Mouse (Mus musculus) spleen, adult 12 weeks (tissue): ENCODE results near the gene Pcna.
"Not testable (repeated sequence)": the region's sequence is repeated elsewhere in the genome, so short reads cannot be mapped to it uniquely, and the experiment has no call there.

Experiments
- DNase-seq: peaks from one replicate; pipeline ENCODE4 v3.0.0; 2022; ENCODE audit warnings: low spot score

The Pcna gene

DNA sequence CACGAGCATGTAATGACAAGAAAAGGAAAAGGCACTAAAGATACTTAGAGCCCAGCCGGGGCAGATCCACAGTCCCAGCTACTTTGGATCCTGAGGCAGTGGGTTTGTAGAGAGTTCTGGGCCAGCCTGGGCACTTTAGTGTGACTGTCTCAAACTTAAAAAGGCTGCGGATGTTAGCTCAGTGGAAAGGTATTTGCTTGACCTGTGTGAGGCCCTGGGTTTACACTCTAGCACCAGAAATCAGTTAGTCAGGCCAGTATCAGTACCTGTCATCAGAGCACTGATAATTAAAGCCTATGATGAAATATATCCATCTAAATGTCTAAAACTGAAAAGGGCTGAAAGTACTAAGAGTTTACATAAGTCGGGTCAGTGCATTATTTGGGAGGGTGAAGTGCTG is 23.1 kb upstream of the Pcna start:
- no peak for DNase-seq

DNA sequence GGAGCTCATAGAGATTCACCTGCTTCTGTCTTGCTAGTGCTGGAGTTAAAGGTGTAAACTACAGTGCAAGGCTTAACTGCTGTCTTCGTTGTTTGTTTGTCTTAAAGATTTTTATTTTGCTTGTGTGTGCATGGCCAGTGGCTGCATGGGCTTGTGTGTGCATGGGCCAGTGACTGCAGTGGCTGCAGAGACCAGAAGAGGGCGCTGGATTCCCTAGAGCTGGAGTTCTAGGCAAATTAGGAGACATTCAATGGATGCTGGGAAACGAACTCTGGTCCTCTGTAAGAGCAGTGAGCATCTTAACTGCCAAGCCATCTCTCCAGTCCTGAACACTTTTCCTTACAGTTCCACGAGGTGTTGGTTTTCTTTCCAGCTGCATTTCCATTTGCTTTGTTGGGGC is 22.4 kb upstream of the Pcna start:
- no peak for DNase-seq

DNA sequence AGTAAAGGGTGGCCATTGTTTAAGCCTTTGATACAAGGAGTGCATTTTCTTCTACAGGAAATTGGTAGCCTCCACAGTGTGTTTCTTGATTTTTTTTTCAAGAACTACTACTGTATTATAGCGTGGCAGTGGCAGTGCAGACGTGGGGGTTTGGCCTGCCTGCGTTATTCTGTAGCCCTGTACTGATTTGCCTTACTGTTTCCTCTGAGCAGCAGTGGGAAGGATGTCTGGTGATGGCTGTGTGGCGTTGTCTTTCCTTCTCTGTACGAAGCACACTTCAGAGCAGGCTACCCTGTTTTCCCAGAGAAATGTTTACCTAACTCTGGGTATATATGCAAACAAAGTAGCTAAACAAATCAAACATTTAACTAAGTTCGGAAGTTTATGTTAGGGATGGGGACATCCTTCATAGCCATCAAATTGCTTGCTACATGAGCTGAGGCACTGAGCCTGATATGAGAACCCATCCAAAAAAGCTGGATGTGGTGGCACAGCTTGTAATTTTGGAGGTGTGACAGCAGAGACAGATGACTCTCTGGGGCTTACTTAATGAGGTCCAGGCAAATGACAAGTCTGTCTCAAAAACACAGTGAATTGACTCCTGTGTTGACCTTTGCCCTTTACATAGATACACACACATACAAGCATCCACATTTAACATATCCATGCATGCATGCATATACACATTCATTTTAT is 19.7 kb upstream of the Pcna start:
- no peak for DNase-seq

DNA sequence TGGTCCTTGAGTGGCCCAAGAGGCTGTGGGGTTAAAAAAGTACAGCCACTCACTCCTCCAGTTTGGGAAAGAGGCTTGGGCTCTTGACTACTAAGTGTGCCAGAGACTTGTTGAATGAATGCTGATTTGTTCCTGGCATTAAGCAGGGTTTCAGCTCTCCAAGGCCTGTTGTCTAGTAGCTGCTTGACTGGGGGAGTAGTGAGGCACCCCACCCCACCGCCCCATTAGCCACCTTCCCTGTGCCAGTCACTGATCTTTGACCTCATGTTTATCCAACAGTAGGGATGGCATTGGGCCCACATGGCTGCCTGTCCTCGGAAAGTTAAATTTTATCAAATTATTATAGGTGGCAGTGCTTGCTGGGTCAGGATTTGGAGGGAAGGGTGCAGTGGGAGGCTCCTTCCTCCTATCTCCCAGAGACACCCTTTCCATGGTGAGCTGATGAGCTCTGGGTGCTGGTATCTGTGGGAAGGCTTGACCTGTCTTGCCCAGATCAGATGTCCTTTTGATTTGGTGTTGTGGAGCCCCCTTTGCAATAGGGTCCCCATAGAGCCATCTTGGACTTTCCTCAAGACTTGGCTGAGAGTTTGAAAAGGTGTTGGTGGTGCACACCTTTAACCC is 17.3 kb upstream of the Pcna start:
- DNase-seq, result no peak

DNA sequence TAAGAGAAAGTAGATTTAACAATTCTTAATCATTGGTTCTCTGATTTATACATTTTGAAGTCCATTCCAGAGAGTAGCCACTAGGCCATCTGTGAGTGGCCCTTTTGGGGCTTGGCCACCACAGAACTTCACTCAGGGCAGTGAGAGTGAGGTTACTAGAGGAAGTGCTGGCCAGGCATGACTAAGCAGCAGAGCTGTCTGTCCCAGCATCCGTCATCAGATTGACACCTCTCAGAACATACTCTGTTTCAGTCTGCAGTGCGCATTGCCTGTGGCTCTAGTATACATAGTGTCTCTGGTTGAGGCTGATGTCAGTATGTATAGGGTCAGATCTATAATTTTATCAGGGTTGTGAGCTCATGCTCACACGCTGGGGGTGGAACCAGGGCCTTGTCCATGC is 16.1 kb upstream of the Pcna start:
- no peak for DNase-seq

DNA sequence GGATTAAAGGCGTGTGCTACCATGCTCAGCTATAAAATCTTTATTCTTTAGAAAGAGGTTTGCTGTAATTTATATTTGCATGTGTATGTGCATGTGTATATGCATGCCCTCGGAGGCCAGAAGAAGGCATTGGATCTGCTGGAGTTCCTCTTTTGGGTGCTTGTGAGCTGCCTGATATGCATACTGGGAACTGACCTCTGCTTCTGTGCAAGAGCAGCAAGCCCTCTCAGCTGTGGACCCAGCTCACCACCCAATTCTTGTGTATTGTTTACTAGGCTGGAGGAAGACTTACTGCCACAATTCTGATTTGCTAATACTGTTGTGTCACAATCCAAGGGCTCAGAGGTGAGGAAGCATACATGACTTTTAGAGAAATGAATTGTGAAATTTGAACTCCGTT is 13.0 kb upstream of the Pcna start:
- DNase-seq, result no peak

DNA sequence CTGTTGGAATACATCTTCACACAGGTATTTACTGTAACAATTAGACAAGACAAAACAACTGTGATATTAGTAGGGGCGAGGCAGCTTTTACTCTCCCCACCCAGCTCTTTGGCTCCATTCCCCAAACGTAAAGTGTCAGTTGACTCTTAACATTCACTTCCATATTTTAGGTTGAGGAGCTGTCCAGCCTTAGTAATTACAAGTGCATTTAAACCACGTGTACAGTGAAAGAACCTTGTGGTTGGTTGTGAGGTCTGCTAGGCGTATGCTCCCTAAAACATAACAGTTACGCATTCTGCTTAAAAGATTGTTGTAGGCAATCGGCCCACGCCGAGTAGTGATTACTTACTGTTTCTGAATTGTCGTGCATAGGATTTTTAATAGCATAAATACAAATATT is 12.1 kb upstream of the Pcna start:
- no peak for DNase-seq

DNA sequence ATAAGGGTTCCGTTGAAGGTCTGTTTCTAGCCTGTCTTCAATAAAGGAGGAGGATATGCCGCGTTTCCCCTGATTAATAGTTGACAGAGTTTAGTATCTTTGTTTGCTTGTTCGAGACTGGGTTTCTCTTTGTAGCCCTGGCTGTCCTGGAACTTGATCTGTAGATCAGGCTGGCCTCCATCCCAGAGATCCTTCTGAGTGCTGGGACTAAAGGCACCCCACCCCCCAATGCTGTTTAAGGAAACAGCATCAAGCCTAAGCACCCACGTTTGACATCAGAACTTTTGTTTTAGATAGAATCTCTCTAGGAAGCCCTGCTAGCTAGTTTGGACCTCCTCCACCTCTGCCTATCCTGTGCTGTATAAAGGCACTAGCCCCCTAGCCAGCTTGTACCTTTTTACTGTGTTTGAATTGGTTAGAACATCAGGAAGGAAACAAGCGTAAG is 11.2 kb upstream of the Pcna start:
- no peak for DNase-seq

DNA sequence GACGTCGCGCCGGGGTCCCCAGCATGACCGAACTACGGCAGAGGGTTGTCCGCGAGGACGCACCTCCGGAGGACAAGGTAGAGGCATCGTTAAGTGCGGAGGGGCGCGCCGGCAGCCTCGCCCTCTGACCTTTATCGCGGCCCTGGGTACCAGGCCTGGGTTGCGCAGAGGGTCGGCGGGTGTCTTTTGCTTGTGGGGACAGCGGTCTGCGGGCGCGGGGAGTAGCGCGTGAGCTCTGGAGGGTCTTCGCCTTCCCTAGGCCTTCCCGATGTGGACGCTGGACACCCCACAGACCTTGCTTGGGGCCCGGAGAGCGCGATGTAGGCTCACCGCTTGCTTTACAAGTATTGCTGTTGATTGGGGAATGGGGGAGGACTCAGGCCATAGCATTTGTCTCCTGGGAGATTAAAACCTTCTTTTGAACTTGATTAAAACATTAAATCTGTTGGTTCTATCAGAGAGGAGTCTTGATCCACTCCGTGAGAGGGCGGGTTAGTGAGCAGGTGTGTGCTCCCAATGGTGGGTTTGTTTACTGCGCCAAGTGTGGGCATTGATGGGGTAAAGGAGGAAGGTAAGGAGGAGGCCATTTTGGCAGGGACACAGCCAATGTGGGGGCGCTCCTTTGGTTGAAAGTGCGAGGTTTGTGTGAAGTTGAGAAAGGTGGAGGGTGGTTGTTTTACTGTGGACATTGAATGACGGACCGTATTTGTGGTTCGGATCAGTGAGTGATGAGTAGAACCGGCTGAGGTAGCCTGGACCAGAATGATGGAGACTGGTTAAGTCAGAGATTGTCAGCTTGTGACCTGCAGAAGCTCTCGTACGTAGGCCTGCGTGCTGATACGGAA is 10.5 kb upstream of the Pcna start:
- peak; percentile 34 for DNase-seq

DNA sequence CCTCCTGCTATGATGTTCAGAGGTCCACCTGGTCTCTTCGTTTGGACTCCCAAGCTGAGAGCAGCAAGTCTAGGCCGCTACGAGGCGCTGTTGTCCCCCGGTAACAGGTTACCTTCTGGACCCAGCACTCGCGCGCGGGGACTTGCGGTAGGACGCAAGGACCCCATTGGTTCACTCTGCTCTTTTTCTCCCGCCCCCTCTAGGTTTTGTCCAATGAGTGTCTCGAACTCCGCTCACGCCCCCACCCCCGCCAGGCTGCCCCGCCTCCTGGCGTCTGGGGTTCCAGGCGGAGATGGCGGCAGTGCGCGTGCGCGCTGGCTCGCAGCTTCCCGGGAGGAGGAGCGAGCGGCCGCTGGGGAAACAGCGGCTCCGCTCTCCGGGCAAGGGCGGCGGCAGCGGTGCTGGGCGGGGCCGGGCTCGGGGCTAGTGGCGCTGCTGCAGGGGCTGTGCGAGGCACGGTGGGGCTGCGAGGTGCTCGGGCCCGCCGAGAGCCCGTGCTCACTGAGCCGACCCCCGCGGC is 9.8 kb upstream of the Pcna start, which contains the start of gene Cds2:
TSS of gene Cds2 (plus strand) at position 270 of the 520 bp plus-strand sequence.
- peak; percentile 91 for DNase-seq

DNA sequence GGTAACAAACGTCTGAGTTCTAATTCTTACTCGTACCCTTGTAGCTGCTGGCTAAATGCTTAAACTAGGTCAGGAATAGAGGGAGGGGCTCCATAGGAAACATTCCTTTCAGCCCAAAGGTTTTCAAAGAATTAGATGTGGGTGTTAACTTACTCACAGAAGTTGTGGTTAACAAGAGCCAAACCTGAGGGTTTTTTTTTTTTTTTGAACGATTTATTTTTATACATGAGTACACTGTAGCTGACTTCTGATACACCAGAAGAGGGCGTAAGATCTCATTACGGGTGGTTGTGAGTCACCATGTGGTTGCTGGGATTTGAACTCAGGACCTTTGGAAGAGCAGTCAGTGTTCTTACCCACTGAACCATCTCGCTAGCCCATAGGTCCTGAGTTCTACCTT is 9.1 kb upstream of the Pcna start:
- DNase-seq, result no peak

DNA sequence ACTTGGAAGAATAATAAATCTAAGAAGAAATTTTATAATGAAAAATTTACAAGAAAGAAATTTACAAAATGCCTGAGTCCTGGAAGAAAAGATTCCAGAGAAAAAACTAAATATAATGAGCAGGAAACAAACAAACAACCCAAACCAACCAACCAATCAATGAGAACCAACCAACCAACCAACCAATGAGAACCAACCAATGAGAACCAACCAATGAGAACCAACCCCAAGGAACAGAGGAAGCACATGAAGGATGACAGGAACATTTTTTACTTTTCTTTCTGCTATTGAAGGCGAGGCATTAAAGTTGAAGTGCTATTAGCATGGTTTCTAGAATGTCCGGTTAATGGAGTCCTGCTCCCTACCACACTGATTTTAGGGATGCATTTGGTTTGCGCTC is 7.5 kb upstream of the Pcna start:
- DNase-seq, result no peak

DNA sequence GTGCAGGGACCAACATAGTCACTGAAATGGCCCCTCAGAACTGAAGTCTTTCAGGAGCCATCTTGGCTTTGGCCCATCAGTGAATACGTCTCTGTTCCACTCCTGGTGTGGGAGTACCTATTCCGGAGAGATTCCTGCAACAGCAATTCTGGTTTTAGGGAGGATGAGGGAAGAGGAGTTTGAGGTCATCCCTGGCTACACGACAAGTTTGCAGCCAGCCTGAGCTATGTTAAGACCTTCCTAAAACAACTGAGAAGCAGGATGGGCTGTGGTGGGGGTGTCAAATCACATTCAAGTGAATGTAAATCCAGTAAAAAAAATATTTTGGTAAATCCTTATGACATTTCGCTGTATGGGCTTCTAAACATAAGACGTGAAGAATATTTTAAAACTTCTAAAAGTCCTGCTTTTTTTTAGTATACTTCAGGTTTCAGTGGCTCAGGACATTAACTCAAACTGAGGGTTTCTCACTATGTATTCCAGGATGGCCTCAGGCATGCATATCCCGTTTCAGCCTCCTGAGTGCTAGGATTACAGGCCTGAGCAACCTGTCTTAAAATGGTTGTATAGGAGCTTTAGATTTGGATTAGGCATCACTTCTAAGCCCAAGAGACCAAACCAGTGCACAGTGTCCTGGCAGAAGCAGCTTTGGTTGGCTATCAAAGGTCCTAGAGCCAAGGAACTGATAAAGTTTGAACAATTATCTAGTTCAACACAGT is 4.4 kb upstream of the Pcna start:
- no peak for DNase-seq

DNA sequence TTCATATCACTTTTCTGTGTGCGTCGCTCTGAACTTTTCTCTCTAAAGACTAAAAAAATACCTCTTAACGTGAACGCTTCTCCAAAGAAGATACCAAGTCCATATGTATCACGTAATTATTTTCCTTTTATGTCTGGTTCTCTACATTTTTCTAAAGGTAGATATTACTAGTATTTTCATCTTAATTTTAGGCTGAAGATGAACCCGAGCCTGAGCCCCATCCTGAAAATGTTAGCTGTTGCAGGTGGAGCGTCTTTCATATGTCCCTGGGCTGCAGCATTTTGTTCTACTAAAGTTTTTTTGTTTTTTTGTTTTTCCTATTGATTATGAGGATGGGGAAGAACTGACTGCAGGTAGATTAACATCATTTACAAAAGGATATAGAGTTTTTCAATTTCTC is 489 bp upstream of the Pcna start:
- DNase-seq, result no peak

DNA sequence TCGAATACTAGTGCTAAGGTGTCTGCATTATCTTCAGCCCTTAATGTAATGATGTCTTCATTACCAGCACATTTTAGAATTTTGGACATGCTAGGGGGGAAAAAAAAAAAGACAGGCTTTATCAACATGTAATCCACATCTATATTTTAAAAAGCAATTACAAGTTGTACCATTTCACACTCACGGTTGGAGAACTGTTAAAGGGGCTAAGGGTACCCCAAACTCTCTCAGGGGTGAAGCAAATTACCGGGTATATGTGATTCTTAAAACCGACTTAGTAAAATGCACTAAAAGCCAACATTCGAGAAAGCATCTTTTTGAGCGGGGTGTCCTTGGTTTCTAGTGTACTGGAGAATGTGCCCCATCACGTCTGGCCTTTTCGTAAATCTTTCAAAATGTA is 1.2 kb downstream of the Pcna start:
- DNase-seq, result no peak

DNA sequence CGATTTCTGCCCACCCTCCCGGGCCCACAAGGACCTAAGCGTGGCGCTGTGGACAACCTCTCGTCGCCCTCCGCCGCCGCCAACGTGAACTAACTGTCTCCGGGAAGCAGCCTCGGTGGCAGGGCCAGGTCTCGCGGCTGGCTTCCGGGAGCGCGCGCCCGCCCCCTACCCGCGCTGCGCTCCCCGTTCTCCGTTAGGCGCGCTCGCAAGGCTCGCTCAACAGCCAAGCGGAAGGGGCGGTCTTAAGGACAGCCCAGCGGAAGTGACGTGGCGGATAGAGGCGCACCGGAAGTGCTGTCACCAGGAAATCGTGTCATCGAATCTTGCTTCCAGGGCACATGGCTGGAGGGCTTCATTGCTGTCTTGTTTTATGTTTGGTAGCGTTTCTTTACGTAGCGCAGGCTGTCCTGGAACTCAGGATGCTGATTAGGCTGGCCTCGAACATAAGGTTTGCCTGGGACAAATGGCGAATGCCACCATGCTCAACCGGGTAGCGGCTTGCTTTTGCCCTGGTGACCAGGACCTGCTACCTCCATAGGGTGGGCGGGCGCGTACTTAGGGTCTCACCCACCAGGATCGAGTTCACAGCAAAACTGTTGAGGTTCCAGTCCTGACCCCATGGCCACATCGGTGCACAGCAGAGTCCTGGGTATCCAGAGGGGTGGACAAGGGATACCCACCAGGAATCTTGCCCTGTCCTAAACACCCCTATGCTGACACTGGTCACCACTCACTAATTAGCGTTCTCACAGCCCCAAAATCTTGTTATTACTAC is 5.4 kb downstream of the Pcna start, which contains the start of gene Tmem230:
TSS of gene Tmem230 (minus strand) at position 269 of the 775 bp plus-strand sequence.
- DNase-seq, result peak; percentile 85

DNA sequence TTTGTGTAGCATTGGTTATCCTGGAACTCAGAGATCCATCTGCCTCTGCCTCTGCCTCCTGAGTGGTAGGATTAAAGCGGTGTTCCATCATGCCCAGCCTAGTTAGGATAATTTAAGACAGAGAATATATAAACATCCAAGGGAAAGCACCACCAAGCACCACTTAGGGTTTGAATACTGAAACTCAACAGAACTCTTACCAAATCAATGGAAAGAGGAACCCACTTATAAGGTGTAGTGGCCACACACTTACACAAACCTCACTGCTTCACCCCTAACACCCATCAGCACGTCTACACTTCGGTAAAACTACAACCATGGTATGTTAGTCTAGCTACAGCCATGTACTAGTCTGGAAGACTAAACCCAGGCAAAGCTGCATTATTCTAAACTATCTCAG is 9.7 kb downstream of the Pcna start:
- DNase-seq, result no peak

DNA sequence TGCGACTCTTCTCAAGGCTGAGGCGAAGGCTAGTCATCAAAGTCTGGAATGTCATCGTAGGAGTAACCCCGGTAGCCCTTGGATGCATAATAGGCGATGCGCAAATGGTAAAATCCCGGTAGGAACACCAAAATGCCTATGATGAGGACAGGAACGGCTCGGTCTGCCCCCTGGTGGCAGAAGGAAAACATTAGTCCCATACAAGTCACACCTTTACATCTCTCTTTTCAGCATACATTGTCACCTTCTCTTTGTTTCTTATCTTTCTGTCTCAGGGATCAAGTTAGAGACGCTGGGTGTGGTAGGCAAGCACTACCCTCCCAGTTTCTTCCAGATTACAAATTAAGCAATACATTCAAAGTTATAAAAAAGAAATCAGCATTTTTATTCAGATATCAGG is 12.7 kb downstream of the Pcna start:
- DNase-seq, result not testable (repeated sequence)

DNA sequence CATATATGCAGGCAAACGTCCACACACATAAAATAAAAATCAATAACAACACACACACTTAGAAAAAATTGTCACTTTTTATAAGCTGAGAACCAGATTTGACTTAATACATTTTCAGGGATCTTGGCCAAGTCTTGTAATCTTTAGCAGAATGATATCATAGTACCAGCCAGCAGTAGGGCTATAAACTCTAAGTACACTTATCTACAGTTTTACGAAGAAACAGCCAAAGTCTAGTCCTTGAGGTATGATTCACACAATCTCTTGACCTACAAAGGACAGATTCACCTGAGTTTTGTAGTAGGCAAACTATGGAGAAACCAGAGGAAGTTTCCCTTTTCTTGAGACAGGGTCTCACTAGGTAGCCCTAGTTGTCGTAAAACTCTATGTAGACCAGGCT is 13.7 kb downstream of the Pcna start:
- DNase-seq, result not testable (repeated sequence)

DNA sequence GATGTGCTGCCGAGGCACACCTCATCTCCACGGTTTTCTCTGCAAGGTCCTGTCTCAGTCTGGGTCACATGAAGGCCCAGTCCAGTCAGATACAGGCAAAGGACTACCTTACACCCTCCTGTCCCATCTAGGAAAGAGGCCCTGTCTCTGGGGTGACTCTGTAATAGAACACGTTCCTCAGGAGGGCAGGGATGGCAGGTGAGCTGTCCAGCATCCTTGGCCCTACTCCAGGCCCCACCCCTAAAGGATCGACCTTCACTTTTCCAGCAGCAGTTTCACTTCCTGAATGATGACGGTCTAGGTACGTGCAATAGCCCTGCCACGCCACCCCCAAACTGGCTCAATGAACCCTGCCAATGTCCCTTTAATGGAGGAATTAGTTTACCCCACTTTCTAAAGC is 17.1 kb downstream of the Pcna start:
- DNase-seq, result no peak

DNA sequence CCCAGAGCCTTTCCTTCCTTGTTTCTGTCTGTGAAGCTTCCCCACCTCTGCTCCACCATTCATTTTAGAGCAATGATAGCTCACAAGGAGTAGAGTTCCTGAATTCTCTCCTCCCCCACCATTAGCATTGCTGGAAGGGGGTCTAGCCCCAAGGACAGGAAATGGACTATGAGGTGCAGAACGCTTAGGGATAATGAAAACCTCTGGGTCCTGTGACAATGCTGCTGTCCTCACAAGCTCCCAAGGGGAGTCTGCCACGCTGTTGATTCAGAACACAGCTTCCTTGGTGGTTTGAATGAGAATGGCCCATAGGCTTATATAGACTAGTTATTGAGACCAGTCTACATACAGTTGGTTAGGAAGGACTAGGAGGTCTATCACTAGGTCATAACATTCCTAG is 17.8 kb downstream of the Pcna start:
- no peak for DNase-seq
